Mouse (Mus musculus): ENCODE measurements around the gene Lrrc58. TPM values are rescaled to one million over a fixed set of nuclear protein-coding genes. Genes with fewer than 3 reads are reported as not detected.
A peak's percentile ranks its signal among the peaks of the same experiment; 100 is the strongest.

The Lrrc58 gene
- polyA plus RNA-seq, 1 experiment from 2014 or later, result 37.1 TPM

DNA sequence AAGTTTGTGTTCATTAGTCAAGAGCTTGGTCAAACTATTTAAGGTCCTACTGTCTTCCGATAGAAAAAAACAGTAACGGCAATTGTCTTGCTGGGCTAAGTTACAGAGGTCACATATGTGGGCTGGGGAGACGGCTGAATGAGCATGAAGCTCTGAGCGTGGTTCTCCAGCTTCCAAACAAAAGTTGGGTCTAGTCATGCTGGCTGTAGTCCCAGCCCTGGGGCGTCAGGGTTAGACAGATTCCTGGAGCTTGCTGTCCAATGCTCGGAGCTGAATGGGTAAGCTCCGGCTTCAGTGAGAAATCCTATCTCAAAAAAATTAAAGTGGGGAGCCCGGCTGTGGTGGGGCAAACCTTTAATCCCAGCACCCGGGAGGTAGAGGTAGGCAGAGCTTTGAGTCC lies 14.9 kb upstream of the Lrrc58 start:
- Histone ChIP-seq H3K9me3 (no peaks in the 10 kb centered on the region), H3K36me3 (no peaks in the 10 kb centered on the region), H3K9ac (no peak overlapping the region), H3K27me3 (replicated peaks) (no peaks in the 10 kb centered on the region), H3K4me1 (peaks cover 51% of the 10 kb centered on the region), H3K27ac (replicated peaks) (peak overlapping the region; percentile 1; the same call in 1 of the 2 replicates), H3K4me2 (no peak overlapping the region), H3K4me3 (no peak overlapping the region)
- 56% methylated on average over 9 of the region's 9 CpGs for WGBS
- ATAC-seq (ENCODE audit: extremely low read depth, insufficient number of reproducible peaks, low FRiP score, low TSS enrichment), result no peak

DNA sequence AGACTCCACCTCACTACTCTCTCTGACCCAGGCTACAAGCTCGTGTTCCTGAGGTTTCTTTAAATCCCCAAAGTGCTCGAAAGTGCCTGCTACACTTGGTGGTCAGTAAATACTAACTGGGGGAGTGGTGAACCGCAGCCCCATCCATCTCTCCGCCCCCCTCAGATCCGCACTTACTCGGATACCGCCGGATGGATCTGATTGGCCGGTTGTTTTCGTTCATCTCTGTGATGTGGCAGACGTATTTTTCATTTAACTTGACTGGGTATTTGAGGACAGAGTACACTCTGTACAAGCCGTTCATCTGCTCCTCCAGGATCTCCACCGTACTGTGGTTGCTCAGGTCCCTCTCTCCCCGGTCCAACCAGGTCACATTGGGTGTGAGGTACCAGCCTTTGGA lies 14.1 kb upstream of the Lrrc58 start:
- ATAC-seq (ENCODE audit: extremely low read depth, insufficient number of reproducible peaks, low FRiP score, low TSS enrichment), result no peak
- Histone ChIP-seq H3K9ac (no peak overlapping the region), H3K27me3 (replicated peaks) (no peaks in the 10 kb centered on the region), H3K4me2 (peak overlapping the region; percentile 27), H3K36me3 (no peaks in the 10 kb centered on the region), H3K4me1 (peaks cover 52% of the 10 kb centered on the region), H3K4me3 (no peak overlapping the region), H3K9me3 (no peaks in the 10 kb centered on the region), H3K27ac (replicated peaks) (no peak overlapping the region)
- WGBS, result 55% methylated on average over 14 of the region's 14 CpGs

DNA sequence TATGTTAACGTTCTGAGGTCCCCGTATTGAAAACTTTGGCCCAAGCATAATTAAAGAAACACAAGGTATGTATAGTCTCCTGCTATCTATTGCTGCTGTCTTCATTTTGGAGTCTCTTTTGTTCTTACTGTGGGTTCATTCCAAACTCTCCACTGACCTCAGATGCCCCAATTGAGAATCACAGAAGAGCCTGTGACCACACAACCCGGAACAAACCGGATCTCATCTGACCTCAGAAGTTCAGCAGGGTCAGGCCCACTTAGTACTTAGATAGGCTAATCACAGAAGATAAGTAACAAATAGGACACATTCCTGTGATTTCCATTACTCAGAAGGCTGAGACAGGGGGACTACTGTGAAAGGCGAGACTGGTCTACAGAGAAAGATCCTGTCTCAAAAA lies 13.6 kb upstream of the Lrrc58 start:
- WGBS, result 27% methylated on average over 5 of the region's 5 CpGs
- no peak overlapping the region for H3K4me3 ChIP-seq
- H3K4me2 ChIP-seq, result 0 out of 2 replicates have a peak overlapping the region, but pooled peaks have one; percentile 27
- H3K36me3 ChIP-seq, result no peaks in the 10 kb centered on the region
- no peak overlapping the region for H3K9ac ChIP-seq
- no peak overlapping the region for H3K27ac ChIP-seq (replicated peaks)
- H3K9me3 ChIP-seq, result no peaks in the 10 kb centered on the region
- H3K4me1 ChIP-seq, result peaks cover 58% of the 10 kb centered on the region
- no peak for ATAC-seq (ENCODE audit: extremely low read depth, insufficient number of reproducible peaks, low FRiP score, low TSS enrichment)
- no peaks in the 10 kb centered on the region for H3K27me3 ChIP-seq (replicated peaks)

DNA sequence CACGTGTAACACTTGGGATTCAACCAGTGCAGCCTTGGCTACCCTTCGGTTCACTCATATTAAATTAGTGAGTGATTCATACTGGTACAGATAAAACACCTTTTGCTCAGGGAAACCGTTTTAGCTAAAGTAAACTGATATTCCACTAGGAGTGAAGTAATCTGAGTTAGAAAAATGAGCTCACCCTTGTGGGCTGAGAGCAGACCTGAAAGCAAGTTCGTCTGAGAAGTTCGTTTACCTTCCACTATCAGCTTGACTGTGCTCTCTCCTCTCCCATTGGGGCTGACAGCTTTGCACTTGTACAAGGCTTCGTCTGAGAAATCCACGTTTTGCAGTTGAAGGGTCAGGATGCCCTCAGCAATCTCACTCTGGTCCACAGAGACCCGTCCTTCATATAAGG lies 12.6 kb upstream of the Lrrc58 start:
- Histone ChIP-seq H3K36me3 (no peaks in the 10 kb centered on the region), H3K4me3 (no peak overlapping the region), H3K9me3 (no peaks in the 10 kb centered on the region), H3K4me1 (peaks cover 53% of the 10 kb centered on the region), H3K27me3 (replicated peaks) (no peaks in the 10 kb centered on the region), H3K9ac (no peak overlapping the region), H3K4me2 (no peak overlapping the region), H3K27ac (replicated peaks) (no peak overlapping the region)
- WGBS, result 48% methylated on average over 8 of the region's 8 CpGs
- ATAC-seq (ENCODE audit: extremely low read depth, insufficient number of reproducible peaks, low FRiP score, low TSS enrichment), result no peak

DNA sequence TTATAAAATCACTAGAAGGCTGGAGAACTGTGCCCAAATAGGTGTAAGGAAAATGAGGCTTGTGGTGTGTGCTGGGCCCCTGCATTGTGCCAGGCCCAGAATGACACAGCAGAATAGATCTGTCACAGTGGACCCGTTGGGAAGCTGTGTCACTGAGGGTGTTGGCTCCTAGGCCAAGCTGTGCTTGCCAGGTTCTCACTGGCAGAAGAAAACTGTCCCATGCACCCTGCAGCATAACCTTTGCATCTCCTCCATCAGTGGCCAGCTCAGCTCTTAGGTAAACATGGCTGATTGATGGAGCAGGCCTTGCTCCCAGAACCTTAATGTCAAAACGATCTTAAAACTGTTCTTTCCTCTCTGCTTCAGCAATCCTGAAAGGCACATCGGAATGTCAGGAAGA lies 11.9 kb upstream of the Lrrc58 start:
- WGBS, result 66% methylated on average over 3 of the region's 3 CpGs
- H3K27ac ChIP-seq (replicated peaks), result no peak overlapping the region
- H3K36me3 ChIP-seq, result no peaks in the 10 kb centered on the region

DNA sequence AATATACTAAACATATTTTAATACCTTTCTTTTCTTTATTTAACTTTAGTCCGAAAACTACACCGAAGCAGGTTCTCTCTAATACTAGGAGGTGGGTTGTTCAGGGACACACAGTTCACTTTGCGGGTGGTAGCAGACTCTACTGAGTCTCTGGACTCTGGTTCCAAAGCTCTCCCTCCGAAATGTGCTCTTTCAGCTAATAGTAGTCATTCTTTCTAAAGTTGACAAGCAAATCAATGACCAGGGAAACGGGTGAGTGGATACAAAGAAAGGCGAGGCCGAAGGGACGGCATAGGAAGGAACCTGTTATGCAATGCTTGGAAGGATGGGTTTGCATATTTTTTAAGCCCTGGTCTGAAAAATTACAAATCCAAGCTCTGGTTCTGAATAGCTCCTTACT lies 10.7 kb upstream of the Lrrc58 start:
- no peak for ATAC-seq (ENCODE audit: extremely low read depth, insufficient number of reproducible peaks, low FRiP score, low TSS enrichment)
- Histone ChIP-seq H3K27ac (replicated peaks) (no peak overlapping the region), H3K4me3 (no peak overlapping the region), H3K36me3 (no peaks in the 10 kb centered on the region), H3K4me2 (no peak overlapping the region), H3K4me1 (peaks cover 45% of the 10 kb centered on the region), H3K9me3 (no peaks in the 10 kb centered on the region), H3K9ac (no peak overlapping the region), H3K27me3 (replicated peaks) (no peaks in the 10 kb centered on the region)
- WGBS, result 83% methylated on average over 8 of the region's 8 CpGs

More for the DNA sequence above, 11.9 kb upstream of the Lrrc58 start:
- Histone ChIP-seq H3K4me2 (no peak overlapping the region), H3K27me3 (replicated peaks) (no peaks in the 10 kb centered on the region), H3K9me3 (no peaks in the 10 kb centered on the region), H3K4me3 (no peak overlapping the region), H3K9ac (no peak overlapping the region), H3K4me1 (peaks cover 57% of the 10 kb centered on the region)
- no peak for ATAC-seq (ENCODE audit: extremely low read depth, insufficient number of reproducible peaks, low FRiP score, low TSS enrichment)

DNA sequence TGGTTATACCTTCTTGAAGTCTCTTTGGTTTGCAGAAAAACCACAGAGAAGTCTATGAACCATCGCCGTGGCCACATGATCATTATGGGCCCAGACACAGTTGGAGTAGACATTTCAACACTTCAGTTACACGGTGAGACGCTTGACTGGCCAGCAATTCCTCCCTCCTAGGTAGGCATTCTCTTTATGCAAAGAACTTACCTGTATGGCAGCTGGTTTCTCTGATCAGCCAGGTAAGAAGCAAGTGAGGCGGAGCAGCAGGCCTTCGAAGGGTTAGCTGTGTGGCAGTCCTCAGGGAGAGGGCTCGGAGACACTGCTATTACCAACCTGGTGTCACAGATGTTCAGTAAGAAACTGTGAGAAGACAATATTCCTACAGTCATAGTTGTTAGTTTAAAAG lies 8.0 kb upstream of the Lrrc58 start:
- ATAC-seq (ENCODE audit: extremely low read depth, insufficient number of reproducible peaks, low FRiP score, low TSS enrichment), result no peak
- peaks cover 18% of the 10 kb centered on the region for H3K4me1 ChIP-seq
- no peak overlapping the region for H3K4me3 ChIP-seq
- 64% methylated on average over 7 of the region's 7 CpGs for WGBS
- H3K27ac ChIP-seq (replicated peaks), result no peak overlapping the region
- no peaks in the 10 kb centered on the region for H3K36me3 ChIP-seq
- no peaks in the 10 kb centered on the region for H3K9me3 ChIP-seq
- no peak overlapping the region for H3K4me2 ChIP-seq
- no peaks in the 10 kb centered on the region for H3K27me3 ChIP-seq (replicated peaks)
- H3K9ac ChIP-seq, result no peak overlapping the region

DNA sequence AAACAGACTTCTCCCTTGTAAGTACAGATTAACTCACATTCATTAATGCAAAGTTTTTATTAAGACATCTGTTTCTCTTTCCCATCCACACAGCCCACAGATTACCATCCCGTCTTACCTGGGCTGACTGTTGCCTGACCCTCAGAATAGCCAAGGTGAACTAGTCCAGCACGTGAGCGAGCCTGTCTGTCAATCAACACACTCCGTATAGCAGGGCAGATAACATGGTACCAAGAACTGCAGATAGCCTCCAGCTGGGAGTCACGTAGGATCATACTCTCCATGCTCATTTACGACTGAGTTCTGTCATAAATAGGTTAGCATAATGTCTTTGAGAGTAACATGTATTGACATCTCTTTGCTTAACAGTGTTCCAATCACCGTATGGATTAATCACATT lies 7.2 kb upstream of the Lrrc58 start, which contains the start of gene Gm36028:
Gene Gm36028, minus strand, starts transcription at position 118 of the 400 bp plus-strand sequence.
- Histone ChIP-seq H3K36me3 (no peaks in the 10 kb centered on the region), H3K27ac (replicated peaks) (no peak within 1 kb of the TSS), H3K4me2 (no peak within 1 kb of the TSS), H3K9me3 (no peaks in the 10 kb centered on the region), H3K9ac (no peak within 1 kb of the TSS), H3K4me3 (no peak within 1 kb of the TSS), H3K4me1 (peaks cover 14% of the 10 kb centered on the region), H3K27me3 (replicated peaks) (no peaks in the 10 kb centered on the region)
- no peak for ATAC-seq (ENCODE audit: extremely low read depth, insufficient number of reproducible peaks, low FRiP score, low TSS enrichment)
- 33% methylated on average over 7 of the region's 7 CpGs for WGBS

DNA sequence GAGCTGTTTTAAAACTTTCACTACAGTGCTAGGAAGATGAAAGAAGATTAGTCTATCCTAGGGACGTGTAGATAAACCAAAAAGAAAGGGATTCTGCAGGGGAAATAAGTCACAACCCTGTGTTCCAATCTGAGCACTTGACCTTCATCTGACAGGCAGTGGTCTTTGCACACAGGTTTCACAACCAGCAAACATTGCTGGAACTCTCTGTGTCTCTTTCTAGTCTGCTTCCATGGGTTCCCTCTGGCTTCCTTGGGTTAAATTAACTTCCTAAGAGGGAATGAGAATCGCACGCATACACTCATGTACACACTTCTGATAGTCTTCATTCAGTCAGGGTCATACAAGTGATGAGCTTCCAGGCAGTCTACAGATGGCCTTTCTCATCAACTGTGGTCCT lies 4.3 kb upstream of the Lrrc58 start:
- H3K27me3 ChIP-seq (replicated peaks), result no peaks in the 10 kb centered on the region

DNA sequence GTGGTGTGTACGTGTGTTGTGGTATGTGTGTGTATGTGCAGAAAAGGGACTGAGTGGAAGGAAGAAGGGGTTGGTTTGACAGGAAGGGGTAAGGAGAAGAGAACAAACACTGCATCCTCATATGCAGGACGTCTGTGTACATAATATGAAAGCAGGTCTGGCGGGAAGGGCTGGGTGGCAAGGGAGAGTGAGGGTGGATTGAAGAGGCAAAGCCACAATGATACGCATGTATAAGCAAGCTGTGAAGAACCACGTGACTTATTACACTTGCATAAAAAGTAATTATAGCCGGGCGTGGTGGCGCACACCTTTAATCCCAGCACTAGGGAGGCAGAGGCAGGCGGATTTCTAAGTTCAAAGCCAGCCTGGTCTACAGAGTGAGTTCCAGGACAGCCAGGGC lies 2.3 kb upstream of the Lrrc58 start:
- Histone ChIP-seq H3K9me3 (no peaks in the 10 kb centered on the region), H3K27ac (replicated peaks) (no peak overlapping the region), H3K9ac (no peak overlapping the region), H3K4me2 (no peak overlapping the region), H3K36me3 (peaks cover 4% of the 10 kb centered on the region; the same call in 1 of the 2 replicates), H3K4me1 (peaks cover 19% of the 10 kb centered on the region), H3K4me3 (no peak overlapping the region), H3K27me3 (replicated peaks) (no peaks in the 10 kb centered on the region)
- no peak for ATAC-seq (ENCODE audit: extremely low read depth, insufficient number of reproducible peaks, low FRiP score, low TSS enrichment)
- 82% methylated on average over 9 of the region's 9 CpGs for WGBS

More for the DNA sequence above, 4.3 kb upstream of the Lrrc58 start:
- no peaks in the 10 kb centered on the region for H3K9me3 ChIP-seq
- 71% methylated on average over 3 of the region's 3 CpGs for WGBS
- no peak for ATAC-seq (ENCODE audit: extremely low read depth, insufficient number of reproducible peaks, low FRiP score, low TSS enrichment)
- H3K4me1 ChIP-seq, result peaks cover 18% of the 10 kb centered on the region
- H3K4me2 ChIP-seq, result no peak overlapping the region
- no peak overlapping the region for H3K4me3 ChIP-seq
- H3K9ac ChIP-seq, result no peak overlapping the region
- no peak overlapping the region for H3K27ac ChIP-seq (replicated peaks)
- H3K36me3 ChIP-seq, result no peaks in the 10 kb centered on the region

DNA sequence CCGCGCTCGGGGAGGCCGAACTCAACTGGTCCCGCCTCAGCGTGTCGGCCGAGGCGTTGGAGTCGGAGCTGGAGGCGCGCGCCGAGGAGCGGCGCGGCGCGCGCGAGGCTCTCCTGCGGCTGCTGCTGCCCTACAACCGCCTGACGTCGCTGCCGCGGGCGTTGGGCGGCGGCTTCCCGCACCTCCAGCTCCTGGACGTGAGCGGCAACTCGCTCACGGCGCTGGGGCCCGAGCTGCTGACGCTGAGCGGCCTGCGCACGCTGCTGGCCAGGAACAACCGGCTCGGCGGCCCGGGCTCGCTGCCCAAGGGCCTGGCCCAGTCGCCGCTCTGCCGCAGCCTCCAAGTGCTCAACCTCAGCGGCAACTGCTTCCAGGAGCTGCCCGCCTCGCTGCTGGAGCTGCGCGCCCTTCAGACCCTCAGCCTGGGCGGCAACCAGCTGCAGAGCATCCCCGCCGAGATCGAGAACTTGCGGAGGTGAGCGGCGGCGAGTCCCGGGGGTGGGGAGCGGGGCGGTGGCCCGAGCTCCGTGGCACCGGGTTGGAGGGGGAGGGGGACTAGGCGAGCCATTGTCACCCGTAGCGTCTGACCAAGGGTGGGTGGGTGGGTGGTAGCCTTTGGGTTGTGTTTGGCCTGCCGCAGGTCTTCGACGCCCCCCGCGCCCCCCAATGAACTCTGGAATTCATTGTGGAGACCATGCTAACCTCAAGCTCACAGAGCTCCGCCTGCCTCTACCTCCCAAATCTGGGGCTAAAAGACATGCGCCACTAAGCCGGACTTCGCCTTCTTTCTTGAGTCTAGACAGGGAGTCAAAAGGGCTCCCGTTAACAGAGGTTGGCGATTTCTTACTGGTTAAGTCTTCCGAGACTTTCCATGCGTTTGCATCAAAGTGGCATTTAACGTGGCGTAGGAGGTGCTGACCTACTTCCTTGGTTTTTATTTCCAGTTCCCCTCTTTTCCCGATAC lies 599 bp downstream of the Lrrc58 start:
- H3K9ac ChIP-seq, result peak overlapping the region; percentile 98
- H3K27me3 ChIP-seq (replicated peaks), result no peaks in the 10 kb centered on the region
- peak overlapping the region; percentile 95 for H3K27ac ChIP-seq (replicated peaks)
- peaks cover 4% of the 10 kb centered on the region; the same call in 1 of the 2 replicates for H3K36me3 ChIP-seq
- WGBS, result under 1% methylated on average over 84 of the region's 87 CpGs
- no peaks in the 10 kb centered on the region for H3K9me3 ChIP-seq
- peaks cover 29% of the 10 kb centered on the region for H3K4me1 ChIP-seq
- ATAC-seq (ENCODE audit: extremely low read depth, insufficient number of reproducible peaks, low FRiP score, low TSS enrichment), result no peak; the same call in 1 of the 2 replicates
- H3K4me2 ChIP-seq, result peak overlapping the region; percentile 79
- peak overlapping the region; percentile 87 for H3K4me3 ChIP-seq
